Mouse (Mus musculus) megakaryocyte, embryonic 14.5 days (primary cell): Measurements from ENCODE around the gene Slc3a2.

ENCODE experiments used
- FLI1 ChIP-seq: IDR thresholded peaks from 2 replicates; pipeline ENCODE4 v1.6.1; 2012; ENCODE audit warnings: low read length, inconsistent platforms, mixed read lengths
- GATA1 ChIP-seq: IDR thresholded peaks from 3 replicates; pipeline ENCODE4 v1.6.1; 2012; ENCODE audit warnings: mixed read lengths, low read length, inconsistent platforms, borderline replicate concordance

DNA sequence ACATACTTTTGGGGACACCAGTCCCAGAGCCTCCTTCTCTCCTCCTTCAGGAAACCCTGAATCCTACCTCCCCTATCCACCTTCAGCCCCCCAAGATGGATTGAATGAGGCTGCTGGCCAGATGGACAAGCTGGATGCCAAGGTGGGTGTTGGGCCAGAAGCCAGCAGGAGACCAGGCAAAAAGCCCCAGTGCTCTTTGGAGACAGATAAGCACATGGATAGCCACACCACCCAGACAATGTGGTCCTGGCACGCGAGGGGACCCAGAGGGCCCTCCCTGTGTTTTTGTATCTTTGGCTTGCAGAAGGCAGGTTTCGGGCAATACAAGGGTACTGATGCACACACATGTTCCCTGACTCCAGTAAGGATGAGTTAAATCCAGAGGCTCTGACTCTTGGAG, 58.3 kb downstream of the Slc3a2 start:
- no peak for TF ChIP-seq GATA1
- no peak for TF ChIP-seq FLI1
